Mouse (Mus musculus): ENCODE measurements around the gene Armc2.

DNA sequence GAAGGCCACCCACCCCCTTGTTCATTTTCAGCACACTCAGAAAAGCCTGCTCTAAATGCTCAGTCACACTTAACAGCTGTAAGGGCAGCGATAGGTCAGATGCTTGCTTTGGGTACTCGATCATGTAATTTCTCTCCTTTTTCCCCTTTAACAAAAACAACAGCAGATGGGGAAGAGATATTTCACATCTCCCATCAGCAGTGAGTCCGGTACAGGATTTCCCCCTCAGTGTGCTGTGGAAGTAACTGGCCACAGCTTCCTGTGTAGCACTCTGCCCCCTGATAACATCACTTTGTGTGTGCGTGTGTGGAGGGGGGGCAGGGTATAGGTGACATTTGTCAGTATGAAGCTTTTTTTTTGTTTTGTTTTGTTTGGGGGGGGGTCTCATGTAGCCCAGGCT is 81.1 kb downstream of the Armc2 start:
- TF ChIP-seq CTCF (IDR thresholded peaks at IDR 0.05; ENCODE audit: low read depth, low read length): no peak
- no peak for TF ChIP-seq GATA1 (IDR thresholded peaks at IDR 0.05; ENCODE audit: borderline replicate concordance, low read length)

All from G1E (cell line).